Comparison of ENCODE assay signal across 9 mouse cellular contexts in genomic region chr11:83442596-83443267, GRCm38 (mm10). TPM values are rescaled to one million over a fixed set of nuclear protein-coding genes. Genes with fewer than 3 reads are reported as not detected.
A peak's percentile ranks its signal among the peaks of the same experiment; 100 is the strongest.
DNase-seq lines count a peak whose midpoint lies in the region; ATAC-seq and TF ChIP-seq lines count a peak whose summit lies in the region.
"Had no signal": no experiment of that assay in that cellular context is flagged by ENCODE, and none has a peak within 500 bp of the region (broad histone marks: within the 10 kb centered on the region; RNA-seq: fewer than 3 reads in every experiment).

No protein-coding gene starts in this region.

- peak; percentile 83 for TF ChIP-seq CTCF in midbrain, postnatal 0 days (IDR thresholded peaks at IDR 0.05)

- no peaks in the 10 kb centered on the region for H3K9me3 ChIP-seq in embryonic facial prominence, embryonic 11.5 days (replicated peaks; ENCODE audit: control insufficient read depth, low read length)
- no peaks in the 10 kb centered on the region for H3K9me3 ChIP-seq in heart, embryonic 12.5 days (replicated peaks)
- no peaks in the 10 kb centered on the region for H3K9me3 ChIP-seq in kidney, embryonic 15.5 days (replicated peaks)
- H3K9me3 ChIP-seq in midbrain, postnatal 0 days (ENCODE audit: low read length): no peaks in the 10 kb centered on the region
- no peaks in the 10 kb centered on the region for H3K9me3 ChIP-seq in stomach, embryonic 15.5 days

- no peaks in the 10 kb centered on the region for H3K4me1 ChIP-seq in embryonic facial prominence, embryonic 11.5 days (ENCODE audit: control insufficient read depth, insufficient read depth, low read length)
- H3K4me1 ChIP-seq in heart, embryonic 12.5 days (replicated peaks): peaks cover 58% of the 10 kb centered on the region
- H3K4me1 ChIP-seq in kidney, embryonic 15.5 days: peaks cover 24% of the 10 kb centered on the region
- H3K4me1 ChIP-seq in midbrain, postnatal 0 days (ENCODE audit: insufficient read depth, low read length): no peaks in the 10 kb centered on the region
- H3K4me1 ChIP-seq in stomach, embryonic 15.5 days: peaks cover 28% of the 10 kb centered on the region

- peaks cover 41% of the 10 kb centered on the region for H3K27me3 ChIP-seq in embryonic facial prominence, embryonic 11.5 days (ENCODE audit: control insufficient read depth, insufficient read depth, low read length)
- peaks cover 38% of the 10 kb centered on the region for H3K27me3 ChIP-seq in heart, embryonic 12.5 days (replicated peaks)
- H3K27me3 ChIP-seq in kidney, embryonic 15.5 days: peaks cover 73% of the 10 kb centered on the region
- peaks cover 32% of the 10 kb centered on the region for H3K27me3 ChIP-seq in midbrain, postnatal 0 days (ENCODE audit: insufficient read depth, low read length)
- peaks cover 48% of the 10 kb centered on the region for H3K27me3 ChIP-seq in stomach, embryonic 15.5 days (replicated peaks)

- no peak overlapping the region for H3K4me3 ChIP-seq in embryonic facial prominence, embryonic 11.5 days (ENCODE audit: low read depth, low read length)
- H3K4me3 ChIP-seq in heart, embryonic 12.5 days: peak overlapping the region; percentile 32
- peak overlapping the region; percentile 28 for H3K4me3 ChIP-seq in kidney, embryonic 15.5 days (replicated peaks)
- peak overlapping the region; percentile 21; the same call in 1 of the 2 replicates for H3K4me3 ChIP-seq in midbrain, postnatal 0 days (ENCODE audit: low read depth, low read length)
- H3K4me3 ChIP-seq in stomach, embryonic 15.5 days (replicated peaks): no peak overlapping the region; the same call in 1 of the 2 replicates
- H3K4me3 ChIP-seq: erythroblast, embryonic 14.5 days had no signal

- peak overlapping the region; percentile 26 for H3K4me2 ChIP-seq in embryonic facial prominence, embryonic 11.5 days (ENCODE audit: low read depth, low read length)
- peak overlapping the region; percentile 70 for H3K4me2 ChIP-seq in heart, embryonic 12.5 days
- peak overlapping the region; percentile 50 for H3K4me2 ChIP-seq in kidney, embryonic 15.5 days
- H3K4me2 ChIP-seq in midbrain, postnatal 0 days (ENCODE audit: low read depth, low read length, poor library complexity, severe bottlenecking): peak overlapping the region; percentile 46
- H3K4me2 ChIP-seq in stomach, embryonic 15.5 days: peak overlapping the region; percentile 47

- H3K36me3 ChIP-seq in embryonic facial prominence, embryonic 11.5 days (replicated peaks; ENCODE audit: control insufficient read depth, insufficient read depth, low read depth, low read length): no peaks in the 10 kb centered on the region
- H3K36me3 ChIP-seq in heart, embryonic 12.5 days: no peaks in the 10 kb centered on the region
- no peaks in the 10 kb centered on the region for H3K36me3 ChIP-seq in kidney, embryonic 15.5 days
- H3K36me3 ChIP-seq in midbrain, postnatal 0 days (ENCODE audit: insufficient read depth, low read length): no peaks in the 10 kb centered on the region
- H3K36me3 ChIP-seq in stomach, embryonic 15.5 days: no peaks in the 10 kb centered on the region

- no peak overlapping the region for H3K27ac ChIP-seq in embryonic facial prominence, embryonic 11.5 days (replicated peaks; ENCODE audit: low read depth, low read length)
- H3K27ac ChIP-seq in heart, embryonic 12.5 days (ENCODE audit: poor library complexity, severe bottlenecking): no peak overlapping the region
- no peak overlapping the region for H3K27ac ChIP-seq in kidney, embryonic 15.5 days
- no peak overlapping the region for H3K27ac ChIP-seq in midbrain, postnatal 0 days (ENCODE audit: low read depth, low read length)
- no peak overlapping the region for H3K27ac ChIP-seq in stomach, embryonic 15.5 days

- DNase-seq in CD8-positive naive resting alpha-beta T cell, adult 2 months (ENCODE audit: low read depth in 2 of 2, low spot score in 2 of 2): peak; percentile 39 to 56
- DNase-seq in adrenal gland, postnatal 25 days: peak; percentile 63
- DNase-seq in embryonic facial prominence, embryonic 11.5 days (ENCODE audit: low spot score): peak; percentile 91
- DNase-seq in liver: peak; percentile 62
- peak; percentile 81 for DNase-seq in midbrain, postnatal 0 days (ENCODE audit: low spot score)

- no peak overlapping the region; the same call in 1 of the 2 replicates for H3K9ac ChIP-seq in embryonic facial prominence, embryonic 11.5 days (replicated peaks; ENCODE audit: low read length)
- peak overlapping the region; percentile 61 for H3K9ac ChIP-seq in heart, embryonic 12.5 days
- H3K9ac ChIP-seq in kidney, embryonic 15.5 days: no peak overlapping the region
- H3K9ac ChIP-seq in midbrain, postnatal 0 days (replicated peaks; ENCODE audit: low read length, poor library complexity, severe bottlenecking): no peak overlapping the region
- no peak overlapping the region for H3K9ac ChIP-seq in stomach, embryonic 15.5 days

- no peak for ATAC-seq in embryonic facial prominence, embryonic 11.5 days (replicated peaks; ENCODE audit: insufficient number of reproducible peaks, low FRiP score, low TSS enrichment, low read depth)
- no peak for ATAC-seq in heart, embryonic 12.5 days (ENCODE audit: insufficient number of reproducible peaks, low FRiP score)
- peak; percentile 18; the same call in 1 of the 2 replicates for ATAC-seq in kidney, embryonic 15.5 days (replicated peaks; ENCODE audit: low FRiP score)
- no peak for ATAC-seq in midbrain, postnatal 0 days (ENCODE audit: low FRiP score)
- ATAC-seq in stomach, embryonic 15.5 days (ENCODE audit: insufficient read depth, low FRiP score, low read depth): no peak

- 9% methylated on average over 29 of the region's 29 CpGs for WGBS in embryonic facial prominence, embryonic 11.5 days
- 12% methylated on average over 29 of the region's 29 CpGs for WGBS in heart, embryonic 12.5 days
- 10% methylated on average over 29 of the region's 29 CpGs for WGBS in kidney, embryonic 15.5 days
- 14% methylated on average over 29 of the region's 29 CpGs for WGBS in midbrain, postnatal 0 days
- 10% methylated on average over 29 of the region's 29 CpGs for WGBS in stomach, embryonic 15.5 days

RNA-seq across cellular contexts. Expression of gene 1700020L24Rik, which starts 5.3 kb away (rescaled TPM):
- 0.43 TPM in 1 of 2 replicates, not detected in the other for total RNA-seq in adrenal gland, postnatal 25 days (2021)
- polyA plus RNA-seq in embryonic facial prominence, embryonic 11.5 days (2014; fragmentation: Nextera tagmentation; extraction: Ambion mirVana): 0.38 and 0.54 TPM in 2 replicates
- polyA plus RNA-seq in heart, embryonic 12.5 days (2016; fragmentation: Nextera tagmentation; extraction: Ambion mirVana): 1.4 and 1.6 TPM in 2 replicates
- polyA plus RNA-seq in kidney, embryonic 15.5 days (2015; fragmentation: Nextera tagmentation; extraction: Ambion mirVana): 0.35 TPM in 1 of 2 replicates, not detected in the other
- total RNA-seq in midbrain, postnatal 0 days (2014; rRNA removed): not detected in 2 replicates
- 0.57 and 0.79 TPM in 2 replicates for polyA plus RNA-seq in midbrain, postnatal 0 days (2015; fragmentation: Nextera tagmentation; extraction: Ambion mirVana)
- 0.72 and 1.1 TPM in 2 replicates for polyA plus RNA-seq in stomach, embryonic 15.5 days (2015; fragmentation: Nextera tagmentation; extraction: Ambion mirVana)
- polyA plus RNA-seq: erythroblast, embryonic 14.5 days had no signal

RNA-seq across cellular contexts. Expression of gene Gas2l2, which starts 13.5 kb away (rescaled TPM):
- not detected in 2 replicates for total RNA-seq in adrenal gland, postnatal 25 days (2021)
- polyA plus RNA-seq in embryonic facial prominence, embryonic 11.5 days (2014; fragmentation: Nextera tagmentation; extraction: Ambion mirVana): not detected in 2 replicates
- polyA plus RNA-seq in heart, embryonic 12.5 days (2016; fragmentation: Nextera tagmentation; extraction: Ambion mirVana): 0.32 TPM in 1 of 2 replicates, not detected in the other
- polyA plus RNA-seq in kidney, embryonic 15.5 days (2015; fragmentation: Nextera tagmentation; extraction: Ambion mirVana): not detected in 2 replicates
- 0.44 and 0.85 TPM in 2 replicates for total RNA-seq in midbrain, postnatal 0 days (2014; rRNA removed)
- 0.52 and 0.67 TPM in 2 replicates for polyA plus RNA-seq in midbrain, postnatal 0 days (2015; fragmentation: Nextera tagmentation; extraction: Ambion mirVana)
- polyA plus RNA-seq in stomach, embryonic 15.5 days (2015; fragmentation: Nextera tagmentation; extraction: Ambion mirVana): 0.08 TPM in 1 of 2 replicates, not detected in the other
- polyA plus RNA-seq: erythroblast, embryonic 14.5 days had no signal

RNA-seq across cellular contexts. Expression of gene Mmp28, which starts 20.1 kb away (rescaled TPM):
- 6.7 and 8.0 TPM in 2 replicates for total RNA-seq in adrenal gland, postnatal 25 days (2021)
- 3.2 and 3.8 TPM in 2 replicates for polyA plus RNA-seq in embryonic facial prominence, embryonic 11.5 days (2014; fragmentation: Nextera tagmentation; extraction: Ambion mirVana)
- polyA plus RNA-seq in heart, embryonic 12.5 days (2016; fragmentation: Nextera tagmentation; extraction: Ambion mirVana): 3.4 and 3.5 TPM in 2 replicates
- 1.3 and 1.4 TPM in 2 replicates for polyA plus RNA-seq in kidney, embryonic 15.5 days (2015; fragmentation: Nextera tagmentation; extraction: Ambion mirVana)
- total RNA-seq in midbrain, postnatal 0 days (2014; rRNA removed): 5.4 and 5.5 TPM in 2 replicates
- 1.2 and 1.4 TPM in 2 replicates for polyA plus RNA-seq in midbrain, postnatal 0 days (2015; fragmentation: Nextera tagmentation; extraction: Ambion mirVana)
- polyA plus RNA-seq in stomach, embryonic 15.5 days (2015; fragmentation: Nextera tagmentation; extraction: Ambion mirVana): 2.4 and 3.1 TPM in 2 replicates
- polyA plus RNA-seq: erythroblast, embryonic 14.5 days had no signal

RNA-seq across cellular contexts. Expression of gene Taf15, which starts 30.2 kb away (rescaled TPM):
- 72.8 and 73.5 TPM in 2 replicates for total RNA-seq in adrenal gland, postnatal 25 days (2021)
- polyA plus RNA-seq in embryonic facial prominence, embryonic 11.5 days (2014; fragmentation: Nextera tagmentation; extraction: Ambion mirVana): 7.5 and 8.9 TPM in 2 replicates
- polyA plus RNA-seq in heart, embryonic 12.5 days (2016; fragmentation: Nextera tagmentation; extraction: Ambion mirVana): 12.1 and 12.9 TPM in 2 replicates
- 13.6 and 17.1 TPM in 2 replicates for polyA plus RNA-seq in kidney, embryonic 15.5 days (2015; fragmentation: Nextera tagmentation; extraction: Ambion mirVana)
- total RNA-seq in midbrain, postnatal 0 days (2014; rRNA removed): 18.2 and 30.6 TPM in 2 replicates
- polyA plus RNA-seq in midbrain, postnatal 0 days (2015; fragmentation: Nextera tagmentation; extraction: Ambion mirVana): 6.5 and 9.6 TPM in 2 replicates
- polyA plus RNA-seq in stomach, embryonic 15.5 days (2015; fragmentation: Nextera tagmentation; extraction: Ambion mirVana): 13.4 and 14.9 TPM in 2 replicates

RNA-seq across cellular contexts. Expression of gene Rasl10b, which starts 33.8 kb away (rescaled TPM):
- 9.8 and 12.7 TPM in 2 replicates for total RNA-seq in adrenal gland, postnatal 25 days (2021)
- polyA plus RNA-seq in embryonic facial prominence, embryonic 11.5 days (2014; fragmentation: Nextera tagmentation; extraction: Ambion mirVana): 2.1 and 2.4 TPM in 2 replicates
- 13.4 and 13.6 TPM in 2 replicates for polyA plus RNA-seq in heart, embryonic 12.5 days (2016; fragmentation: Nextera tagmentation; extraction: Ambion mirVana)
- polyA plus RNA-seq in kidney, embryonic 15.5 days (2015; fragmentation: Nextera tagmentation; extraction: Ambion mirVana): 1.0 and 1.6 TPM in 2 replicates
- 110 and 126 TPM in 2 replicates for total RNA-seq in midbrain, postnatal 0 days (2014; rRNA removed)
- polyA plus RNA-seq in midbrain, postnatal 0 days (2015; fragmentation: Nextera tagmentation; extraction: Ambion mirVana): 43.9 and 44.3 TPM in 2 replicates
- polyA plus RNA-seq in stomach, embryonic 15.5 days (2015; fragmentation: Nextera tagmentation; extraction: Ambion mirVana): 2.4 and 2.7 TPM in 2 replicates
- polyA plus RNA-seq: erythroblast, embryonic 14.5 days had no signal

Comparison
In these comparisons a context has a peak if more than half of its experiments do, and no peak if none do; other contexts are left out.
1. H3K4me3 ChIP-seq: peak in heart, embryonic 12.5 days (single experiment), kidney, embryonic 15.5 days (single experiment) and midbrain, postnatal 0 days (single experiment); none in embryonic facial prominence, embryonic 11.5 days (single experiment) and stomach, embryonic 15.5 days (single experiment).
2. Peak in every context shown above with its lines, with median percentiles within 50 percentile points of each other: DNase-seq and H3K4me2 ChIP-seq.